Mouse (Mus musculus): Measurements from ENCODE around the gene Pgam2.

Pgam2 gene

DNA sequence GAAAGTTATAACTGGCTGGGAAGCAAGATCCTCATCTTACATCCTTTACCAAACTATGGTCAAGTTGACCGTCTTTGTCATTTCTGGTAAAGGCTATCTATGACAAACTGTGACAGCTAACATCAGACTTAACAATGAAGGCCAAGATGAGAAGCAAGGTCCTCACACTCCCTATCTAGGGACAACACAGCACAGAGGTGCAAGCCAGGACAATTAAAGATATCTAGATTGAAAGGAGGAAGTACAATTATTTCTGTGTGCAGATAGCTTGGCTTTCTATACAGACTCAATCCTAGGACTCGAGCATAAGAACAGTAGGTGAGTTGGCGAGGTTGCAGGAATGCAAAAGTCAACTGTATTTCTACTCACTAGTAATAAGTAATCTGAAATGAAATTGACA lies 2.2 kb upstream of the Pgam2 start:
- no peak for DNase-seq (ENCODE audit: low spot score)

DNA sequence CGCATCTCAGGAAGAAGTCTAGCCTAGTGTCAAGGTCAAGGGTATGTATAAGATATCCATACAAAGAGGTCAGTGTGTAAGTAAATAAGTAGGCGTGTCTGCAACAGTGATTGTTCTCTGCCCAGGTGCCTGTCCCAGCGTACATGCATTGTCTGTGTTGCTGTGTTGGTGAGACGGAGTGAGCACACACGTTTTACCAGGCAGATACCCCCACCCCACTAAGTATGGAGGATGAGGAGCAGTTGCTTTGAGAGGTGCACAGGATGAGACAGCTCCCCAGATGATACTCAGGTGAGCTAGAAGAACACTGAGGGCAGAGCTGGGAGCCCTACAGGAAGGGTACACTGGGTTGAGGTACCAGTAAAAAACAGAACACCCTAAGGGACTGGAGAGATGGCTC lies 641 bp upstream of the Pgam2 start:
- DNase-seq (ENCODE audit: low spot score), result no peak

DNA sequence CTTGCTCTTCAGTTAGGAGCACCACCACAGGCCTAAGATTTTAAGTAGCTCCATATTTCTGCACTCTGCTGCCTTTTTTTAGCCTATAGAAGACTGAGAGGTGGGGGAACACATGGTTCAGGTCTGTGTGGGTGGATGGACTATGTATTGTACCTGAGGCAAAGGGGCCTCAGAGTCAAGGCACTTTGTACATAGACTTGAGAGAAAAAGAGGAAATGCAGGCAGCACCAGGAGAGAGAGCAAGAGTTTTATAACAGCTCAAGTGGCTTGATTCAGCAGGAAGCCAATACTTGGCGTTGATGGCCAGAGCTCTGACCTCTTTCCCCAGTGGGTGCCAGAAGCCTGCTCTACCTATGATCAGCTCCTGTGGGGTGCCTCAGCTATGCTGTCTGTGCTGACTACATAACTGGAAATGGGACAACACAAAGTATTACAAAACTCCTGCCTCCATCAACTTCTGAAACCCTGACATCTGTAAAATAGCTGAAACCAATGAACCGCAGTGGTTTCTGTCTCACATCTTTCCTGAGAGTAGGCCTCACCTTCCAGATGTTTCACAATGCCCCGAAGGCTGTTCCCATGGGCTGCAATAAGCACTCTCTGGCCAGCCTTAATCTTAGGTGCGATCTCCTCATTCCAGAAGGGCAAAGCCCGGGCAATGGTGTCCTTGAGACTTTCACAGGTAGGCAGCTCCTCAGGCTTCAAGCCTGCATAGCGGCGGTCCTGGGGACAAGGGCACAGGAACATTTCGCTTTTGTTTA lies 896 bp downstream of the Pgam2 start:
- no peak for DNase-seq (ENCODE audit: low spot score)

DNA sequence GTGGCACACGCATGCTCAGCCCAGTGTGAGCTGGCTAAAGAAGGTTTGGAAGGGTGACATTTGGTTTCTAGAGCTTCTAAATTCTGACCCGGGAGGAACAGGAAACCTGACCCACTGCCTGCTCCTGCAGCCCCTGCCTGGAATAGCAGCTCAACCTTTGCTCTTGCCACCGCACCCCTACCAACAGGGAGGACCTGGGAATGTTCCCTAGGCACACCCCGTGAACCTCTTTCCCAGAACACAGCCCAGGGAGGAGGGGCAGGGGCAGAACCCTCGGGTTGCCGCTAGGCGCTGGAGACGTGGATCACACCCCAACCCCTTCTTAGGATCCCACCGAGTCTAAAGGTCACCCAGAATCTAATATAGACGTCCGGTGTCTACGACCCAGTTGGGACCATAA lies 1.5 kb downstream of the Pgam2 start:
- DNase-seq (ENCODE audit: low spot score), result no peak

DNA sequence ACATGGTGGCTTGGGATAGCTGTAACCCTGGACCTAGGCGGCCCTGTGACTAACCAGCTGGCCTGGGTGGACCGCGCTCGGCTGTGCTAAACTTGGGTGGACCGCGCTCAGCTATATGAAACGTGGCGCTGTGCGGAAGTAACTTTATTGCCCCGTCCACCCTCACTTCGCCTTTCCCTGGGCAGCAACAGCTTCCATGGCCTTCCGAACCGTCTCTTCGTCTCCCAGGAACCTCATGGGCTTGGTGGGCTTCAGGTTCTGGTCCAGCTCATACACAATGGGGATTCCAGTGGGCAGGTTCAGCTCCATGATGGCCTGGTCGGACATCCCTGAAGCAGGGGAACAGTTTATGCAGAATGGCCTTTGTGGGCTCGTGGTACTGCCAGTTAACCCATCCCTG lies 2.0 kb downstream of the Pgam2 start:
- no peak for DNase-seq (ENCODE audit: low spot score)

DNA sequence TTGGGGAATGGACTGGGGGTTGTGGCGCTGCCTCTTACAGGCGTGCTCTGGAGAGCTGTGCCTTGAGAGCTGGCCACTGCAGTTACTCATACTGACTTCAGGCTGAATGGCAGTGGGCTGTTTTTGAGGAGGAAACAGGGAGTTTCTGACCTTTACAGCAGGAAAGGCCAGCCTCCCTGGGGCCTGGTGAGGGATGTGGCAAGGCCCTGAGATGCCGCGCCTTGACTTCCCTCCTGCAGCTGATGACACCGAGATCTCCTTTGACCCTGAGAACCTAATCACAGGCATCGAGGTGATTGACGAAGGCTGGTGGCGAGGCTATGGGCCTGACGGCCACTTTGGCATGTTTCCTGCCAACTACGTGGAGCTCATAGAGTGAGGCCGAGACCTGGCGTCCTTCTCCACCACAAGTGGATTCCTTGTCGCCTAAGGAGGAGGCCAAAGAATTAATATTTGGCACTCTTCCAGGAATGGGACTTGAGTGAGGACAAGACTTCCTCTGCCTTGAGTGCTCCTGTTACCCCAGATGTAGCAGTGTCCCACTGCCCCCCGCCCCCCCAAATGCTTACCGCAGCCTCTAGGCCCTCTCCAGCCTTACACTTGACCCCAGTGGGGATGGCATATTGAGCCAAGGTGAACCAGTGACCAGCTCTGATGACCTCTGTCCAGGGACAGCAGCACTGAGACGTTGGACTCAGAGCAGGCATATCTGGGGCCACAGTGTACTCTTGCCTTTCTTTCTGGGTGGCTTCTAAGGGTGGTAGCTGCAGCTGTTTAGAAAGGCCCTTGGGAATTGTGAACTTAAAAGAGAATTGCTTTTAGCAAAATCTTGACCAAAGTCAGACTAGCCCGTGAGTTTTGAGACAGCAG lies 3.7 kb downstream of the Pgam2 start:
- DNase-seq (ENCODE audit: low spot score), result no peak

DNA sequence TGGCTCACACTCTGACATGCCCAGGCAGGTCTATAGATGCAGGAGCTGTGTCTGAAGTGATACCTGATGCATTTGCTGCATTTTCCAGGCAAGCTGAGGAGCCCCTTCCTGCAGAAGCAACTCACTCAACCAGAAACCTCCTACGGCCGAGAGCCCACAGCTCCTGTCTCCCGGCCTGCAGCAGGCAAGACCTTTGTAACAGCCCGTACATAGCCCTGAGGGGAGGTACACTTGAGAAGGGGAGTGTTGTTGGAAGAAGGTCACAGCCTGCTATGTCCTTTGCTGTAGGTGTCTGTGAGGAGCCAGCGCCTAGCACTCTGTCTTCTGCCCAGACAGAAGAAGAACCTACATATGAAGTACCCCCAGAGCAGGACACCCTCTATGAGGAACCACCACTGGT lies 5.6 kb downstream of the Pgam2 start:
- no peak for DNase-seq (ENCODE audit: low spot score)

DNA sequence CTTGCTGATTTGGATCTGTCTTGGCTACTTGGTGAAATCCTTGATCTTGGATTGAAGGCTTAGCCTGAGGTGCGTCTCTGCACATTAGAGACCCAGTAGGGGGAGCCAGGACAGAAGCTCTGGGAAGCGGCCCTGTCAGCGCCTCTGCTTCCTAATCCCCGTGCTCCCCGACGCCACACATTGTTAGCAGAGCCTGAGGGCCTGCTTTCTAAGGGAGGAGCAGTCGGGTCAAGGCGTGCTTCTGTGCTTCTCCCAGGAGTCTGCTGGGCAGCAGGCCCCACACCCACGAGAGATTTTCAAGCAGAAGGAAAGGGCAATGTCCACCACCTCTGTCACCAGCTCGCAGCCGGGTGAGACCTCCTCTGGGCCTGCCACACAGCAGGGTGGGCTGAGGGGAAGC lies 6.2 kb downstream of the Pgam2 start:
- DNase-seq (ENCODE audit: low spot score), result no peak

DNA sequence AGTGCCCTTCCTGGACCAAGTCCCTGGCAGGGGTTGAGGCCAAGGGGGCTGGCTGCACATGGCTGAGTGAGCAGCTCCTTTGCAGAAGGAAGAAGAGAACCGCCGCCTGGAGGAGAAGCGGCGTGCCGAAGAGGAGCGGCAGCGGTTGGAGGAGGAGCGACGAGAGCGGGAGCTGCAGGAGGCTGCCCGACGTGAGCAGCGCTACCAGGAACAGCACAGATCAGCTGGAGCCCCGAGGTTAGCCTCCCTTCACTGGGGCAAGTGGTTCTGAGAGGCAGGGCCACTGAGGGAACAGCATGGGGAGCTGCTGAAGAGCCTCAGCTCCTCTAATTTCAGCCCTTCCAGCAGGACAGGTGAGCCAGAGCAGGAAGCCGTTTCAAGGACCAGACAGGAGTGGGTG lies 6.6 kb downstream of the Pgam2 start:
- no peak for DNase-seq (ENCODE audit: low spot score)

DNA sequence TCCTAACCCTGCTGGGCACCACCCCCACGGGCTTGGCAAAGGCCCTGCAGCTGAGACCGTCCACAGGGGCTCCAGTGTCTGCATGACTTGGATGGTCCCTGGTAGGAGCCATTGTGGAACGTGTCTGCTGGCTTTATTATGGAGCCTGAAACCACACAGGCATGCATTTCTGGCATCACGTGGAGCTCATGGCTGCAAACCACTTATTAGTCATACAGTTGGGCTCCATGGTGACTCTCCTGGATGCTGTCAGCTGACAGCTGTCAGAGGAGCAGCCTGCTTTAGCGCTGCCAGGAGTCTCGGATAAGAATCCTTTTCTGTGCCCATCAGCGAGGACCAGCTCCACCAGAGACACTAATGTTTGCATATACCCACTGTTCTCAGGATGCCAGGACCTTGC lies 7.8 kb downstream of the Pgam2 start:
- DNase-seq (ENCODE audit: low spot score), result no peak

DNA sequence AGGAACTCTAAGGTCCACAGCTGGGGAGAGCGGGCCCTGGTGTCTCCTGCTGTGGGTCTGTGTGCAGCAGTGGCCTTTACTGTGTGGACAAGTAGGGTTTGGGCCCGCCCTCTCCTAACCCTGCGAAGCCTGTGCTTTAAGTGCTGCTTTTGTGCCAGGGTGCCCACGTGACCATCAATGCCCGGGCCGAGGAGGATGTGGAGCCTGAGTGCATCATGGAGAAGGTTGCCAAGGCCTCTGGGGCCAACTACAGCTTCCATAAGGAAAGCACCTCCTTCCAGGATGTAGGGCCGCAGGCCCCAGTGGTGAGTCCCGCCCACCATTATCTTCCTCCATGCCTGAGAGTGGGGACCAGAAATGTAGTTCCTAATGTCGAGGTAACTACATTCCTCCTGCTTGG lies 8.2 kb downstream of the Pgam2 start:
- no peak for DNase-seq (ENCODE audit: low spot score)

DNA sequence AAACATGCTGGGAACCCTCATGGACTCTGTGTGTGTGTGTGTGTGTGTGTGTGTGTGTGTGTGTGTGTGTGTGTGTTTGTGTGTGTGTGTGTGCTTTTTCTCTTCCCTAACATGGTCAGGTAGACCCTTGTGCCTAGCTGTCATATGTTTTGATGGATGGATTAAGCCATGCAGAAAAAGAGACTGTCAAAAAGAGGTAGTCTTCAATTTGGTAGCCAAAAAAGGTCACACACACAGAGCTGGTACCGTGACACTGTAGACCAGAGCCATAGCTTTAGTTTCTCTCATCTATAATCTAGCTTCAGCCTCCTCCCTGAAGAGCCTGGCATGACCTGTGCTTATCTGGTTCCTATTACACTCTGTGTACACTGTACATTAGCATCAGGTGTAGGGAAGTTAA lies 13.1 kb downstream of the Pgam2 start:
- DNase-seq (ENCODE audit: low spot score), result no peak

DNA sequence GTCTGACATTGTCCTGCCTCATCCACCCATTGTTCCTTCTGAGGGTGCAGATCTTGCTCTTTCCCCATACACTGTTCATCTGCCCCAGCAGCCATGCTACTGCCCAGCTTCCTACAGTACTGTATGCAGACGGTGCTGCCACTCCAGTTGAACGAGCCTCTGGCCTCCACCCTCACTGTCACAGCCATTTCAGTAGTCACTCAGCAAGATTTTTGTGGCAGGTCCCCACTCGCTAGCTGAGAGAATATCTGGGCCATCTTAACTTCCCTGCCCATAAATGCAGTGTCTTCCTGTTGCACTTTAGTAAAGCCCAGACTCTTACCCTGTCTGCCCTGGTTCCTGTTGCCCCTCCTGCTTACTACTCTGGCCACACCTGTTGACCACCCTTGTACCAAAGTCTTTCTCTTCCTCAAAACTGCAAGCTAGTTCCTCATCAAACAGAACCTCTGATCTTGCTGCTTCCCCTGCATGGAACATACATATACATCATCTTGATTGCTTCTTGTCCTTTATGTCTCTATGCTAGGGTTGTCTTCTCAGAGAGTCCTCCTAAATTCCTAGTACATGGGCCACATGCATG lies 13.7 kb downstream of the Pgam2 start:
- DNase-seq (ENCODE audit: low spot score), result no peak

DNA sequence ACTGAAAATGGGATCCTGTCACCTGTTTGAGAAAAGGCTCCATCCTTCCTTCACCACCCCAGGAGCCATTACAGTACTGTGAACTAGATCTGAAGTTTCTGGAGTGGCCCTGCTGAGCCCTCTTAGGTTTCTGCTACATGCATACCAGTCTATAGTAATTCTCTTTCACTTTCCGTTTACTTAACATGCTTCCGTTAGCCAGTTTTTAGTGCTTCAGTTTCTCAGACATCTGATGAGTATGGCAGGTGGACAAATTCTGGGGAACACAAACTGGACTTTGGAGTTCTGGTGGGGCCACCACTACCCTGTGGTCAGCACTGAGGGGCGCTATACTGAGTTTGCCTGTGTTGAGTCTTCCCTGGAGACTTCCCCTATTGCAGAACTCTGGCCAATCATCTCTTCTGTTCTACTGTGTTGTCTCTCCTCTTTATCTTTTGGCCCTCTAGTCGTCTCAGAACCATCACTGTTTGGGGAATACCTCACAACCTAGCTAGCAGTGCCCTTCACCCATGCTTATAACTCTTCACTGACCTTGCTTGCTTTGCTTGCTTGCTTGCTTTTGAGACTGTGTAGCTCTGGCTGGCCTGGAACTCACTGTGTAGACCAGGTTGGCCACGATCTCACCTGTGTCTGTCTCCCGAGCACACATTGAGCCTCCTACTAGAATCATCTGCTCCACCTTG lies 14.3 kb downstream of the Pgam2 start:
- peak; percentile 48 for DNase-seq (ENCODE audit: low spot score)

DNA sequence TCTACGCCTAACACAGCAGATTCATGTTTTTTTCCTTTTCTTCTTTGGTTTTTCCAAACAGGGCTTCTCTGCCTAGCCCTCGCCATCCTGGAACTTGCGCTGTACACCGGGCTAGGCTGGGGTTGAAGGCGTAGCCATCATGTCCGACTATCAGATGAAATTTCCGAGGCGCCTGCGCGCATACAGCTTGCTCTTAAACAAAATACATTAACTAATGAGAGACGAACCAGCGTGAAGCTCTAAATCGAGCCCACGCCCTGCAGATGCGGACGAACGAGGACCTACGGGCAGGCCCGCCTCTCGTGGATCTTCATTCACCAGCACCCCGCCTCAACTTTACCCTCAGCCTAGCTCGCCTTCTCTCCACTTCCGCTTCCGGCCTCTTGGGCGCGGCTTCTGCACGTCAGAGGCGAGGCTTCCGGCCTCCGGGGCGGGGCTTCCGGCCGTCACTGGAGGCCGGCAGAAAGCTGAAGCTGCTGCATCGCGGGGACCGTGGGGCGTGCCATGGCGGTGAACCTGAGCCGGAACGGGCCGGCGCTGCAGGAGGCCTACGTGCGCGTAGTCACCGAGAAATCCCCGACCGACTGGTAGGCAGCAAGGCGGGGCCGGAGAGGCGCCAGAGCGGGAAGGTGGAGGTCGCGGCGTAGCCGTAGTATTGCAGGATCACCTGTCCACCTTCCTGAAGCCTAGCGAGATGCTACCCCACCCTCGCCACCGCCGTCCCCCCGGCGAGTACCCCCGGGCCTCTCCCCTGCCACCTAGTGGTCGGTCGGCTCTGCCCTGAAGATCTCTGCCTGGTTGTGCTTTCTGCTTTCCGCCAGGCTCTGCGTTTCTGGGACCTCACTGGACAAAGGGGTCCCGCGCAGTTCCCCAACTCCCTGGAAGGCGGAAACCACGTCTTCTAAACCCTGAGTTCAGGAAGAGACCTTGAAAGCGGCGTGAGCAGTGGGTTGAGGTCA lies 15.2 kb downstream of the Pgam2 start, which contains the start of gene Dbnl:
Dbnl (plus strand) TSS at position 433 of the 959 bp plus-strand sequence.
- peak; percentile 99 for DNase-seq (ENCODE audit: low spot score)

DNA sequence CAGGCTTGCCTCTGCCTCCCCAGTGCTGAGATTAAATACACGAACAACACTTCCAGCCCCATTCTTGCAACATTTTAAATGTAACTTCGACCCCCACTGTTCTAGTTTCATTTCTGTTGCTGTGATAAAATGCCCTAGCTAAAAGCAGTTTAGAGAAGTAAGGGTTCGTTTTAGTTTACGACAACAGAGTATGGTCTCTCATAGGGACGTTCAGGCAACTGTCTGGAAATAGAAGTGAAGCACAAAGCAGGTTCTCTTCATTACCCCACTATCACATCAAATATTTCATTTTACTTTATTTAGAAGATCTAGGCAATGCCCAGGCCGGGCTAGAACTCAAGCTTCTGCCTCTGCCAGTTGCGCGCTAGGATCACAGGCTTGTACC lies 15.9 kb downstream of the Pgam2 start:
- DNase-seq (ENCODE audit: low spot score), result no peak

DNA sequence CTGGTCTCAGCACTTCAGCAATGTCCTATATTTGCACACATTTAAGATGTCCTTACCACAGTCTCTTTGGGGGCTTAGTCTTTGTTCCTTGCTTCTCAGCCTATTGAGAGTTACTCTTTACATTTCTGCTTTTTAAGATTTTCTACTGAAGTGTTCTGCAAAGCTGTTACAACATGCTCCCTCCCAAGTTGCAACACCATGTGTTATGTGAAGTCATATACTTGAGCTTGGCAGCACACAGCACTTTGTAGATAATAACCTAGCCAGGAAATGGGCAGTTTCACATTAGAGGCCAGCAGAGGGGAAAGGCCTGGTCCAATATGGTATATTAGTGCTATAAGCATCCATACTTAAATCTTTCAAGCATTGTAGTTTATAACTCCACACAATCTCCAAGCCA lies 17.8 kb downstream of the Pgam2 start:
- no peak for DNase-seq (ENCODE audit: low spot score)

DNA sequence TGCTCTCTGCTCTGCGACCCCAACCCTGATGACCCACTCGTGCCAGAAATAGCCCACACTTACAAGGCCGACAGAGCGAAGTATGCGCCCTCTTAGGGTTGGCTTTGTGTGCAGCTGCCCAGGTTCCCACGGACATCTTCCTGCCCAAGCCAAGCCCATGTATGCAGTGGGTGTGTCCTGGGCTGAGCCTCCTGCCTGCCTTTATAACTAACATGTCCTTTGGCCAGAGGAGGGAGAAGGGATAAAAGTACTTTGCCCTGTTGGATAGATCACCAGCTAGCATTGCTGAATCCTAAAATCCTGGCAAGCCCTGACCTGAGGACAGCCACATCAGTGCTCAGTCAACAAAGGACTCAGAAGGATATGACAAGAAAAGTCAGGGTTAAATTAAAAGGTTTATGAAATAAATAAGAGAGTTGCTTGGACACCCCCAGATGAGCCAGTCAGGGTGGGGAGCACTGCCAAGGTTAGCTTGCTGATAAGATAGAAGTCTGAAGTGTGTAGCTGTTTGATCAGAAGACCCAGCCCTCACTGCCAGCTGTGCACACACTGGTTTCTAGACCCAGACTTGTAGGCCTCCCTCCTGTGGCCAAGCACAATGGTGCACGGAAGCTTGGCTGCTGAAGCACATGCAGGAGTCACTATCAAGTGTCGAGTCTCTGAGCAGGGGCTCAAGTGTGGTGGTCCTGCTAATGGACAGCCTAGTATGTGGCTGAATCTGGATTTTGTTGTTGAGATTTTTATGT lies 21.2 kb downstream of the Pgam2 start:
- DNase-seq (ENCODE audit: low spot score), result no peak

DNA sequence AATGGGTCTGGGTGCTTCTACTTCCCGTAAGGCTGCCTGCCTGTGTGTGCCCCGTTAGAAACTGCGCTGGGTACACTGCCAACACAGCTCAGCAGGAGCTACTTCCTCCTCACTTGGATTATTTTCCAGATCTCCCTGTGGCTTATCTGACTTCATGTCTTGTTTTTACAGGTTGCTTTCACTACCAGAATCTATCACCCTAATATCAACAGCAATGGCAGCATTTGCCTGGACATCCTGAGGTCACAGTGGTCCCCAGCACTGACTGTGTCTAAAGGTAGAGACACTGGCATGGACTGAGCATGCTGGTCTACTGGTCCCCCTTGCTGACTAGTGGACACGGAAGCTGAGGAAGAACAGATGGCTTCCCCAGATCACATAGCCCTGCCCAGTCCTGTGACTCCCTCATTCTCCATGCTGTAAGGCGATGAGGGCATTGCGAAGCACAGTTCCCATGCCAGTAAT lies 23.5 kb downstream of the Pgam2 start:
- no peak for DNase-seq (ENCODE audit: low spot score)

DNA sequence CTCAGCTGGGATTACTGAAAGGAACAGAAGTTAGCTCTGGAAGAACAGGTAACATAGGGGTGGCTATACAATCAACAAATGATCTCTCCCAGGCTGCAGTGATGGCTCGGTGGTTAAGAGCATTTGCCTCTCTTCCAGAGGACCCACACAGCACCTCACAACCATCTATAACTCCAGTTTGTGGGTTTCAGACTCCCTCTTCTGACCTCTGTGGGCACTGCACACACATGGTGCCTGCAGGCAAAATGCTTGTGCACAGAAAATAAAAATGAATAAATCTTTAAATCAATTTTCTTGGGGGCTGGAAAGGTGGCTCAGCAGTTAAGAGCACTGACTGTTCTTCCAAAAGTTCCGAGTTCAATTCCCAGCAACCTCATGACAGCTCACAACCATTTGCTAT lies 25.1 kb downstream of the Pgam2 start:
- no peak for DNase-seq (ENCODE audit: low spot score)

DNA sequence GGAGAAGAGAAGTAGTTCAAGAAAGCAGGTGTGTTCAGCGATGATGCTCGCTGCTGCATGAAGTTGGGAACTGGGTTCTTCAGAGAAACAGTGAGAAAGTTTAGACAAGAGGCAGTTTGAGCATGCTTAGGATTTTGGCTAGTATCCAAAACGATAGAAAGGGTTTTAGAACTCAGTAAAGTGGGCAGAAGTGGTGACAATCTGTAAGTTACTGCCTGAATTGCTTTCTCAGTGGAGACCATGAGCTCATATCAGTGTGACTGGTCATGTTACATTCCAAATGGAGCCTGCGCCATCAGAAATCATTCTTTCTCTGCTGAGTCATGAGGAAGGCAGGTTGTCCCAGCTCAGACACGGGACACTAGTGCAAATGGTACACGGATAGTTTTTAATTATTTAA lies 37.5 kb downstream of the Pgam2 start:
- no peak for DNase-seq (ENCODE audit: low spot score)

Data from T-cell, adult 2 months (primary cell).